Mouse (Mus musculus) midbrain, postnatal 0 days (tissue): ENCODE measurements at regions not wholly inside any gene's neighbourhood (a gene's known extent, or its start where the extent isn't known, plus 50 kb on each side); places are given as distances from the start of the nearest gene placed in this dataset.

ENCODE experiments used
- ATAC-seq: fragments of 200-750 bp; cut with Nextera tagmentation; 2 replicates; pipeline ENCODE4 v1.8.0; 2017; ENCODE audit warnings: moderate number of reproducible peaks, mild to moderate bottlenecking, moderate TSS enrichment, moderate library complexity; ENCODE audit not compliant: low FRiP score
- DNase-seq: peaks from one replicate; pipeline ENCODE4 v3.0.0-alpha.2; 2015; ENCODE audit warnings: low spot score
- H3K27ac ChIP-seq: fragments of 300-500 bp; sonication (generic); 2 replicates; pipeline ENCODE4 v1.5.1; 2014; ENCODE audit warnings: low read depth, mild to moderate bottlenecking, low read length, mixed read lengths
- H3K27me3 ChIP-seq: fragments of 300-500 bp; sonication (generic); 2 replicates; pipeline ENCODE4 v1.6.1; 2014; ENCODE audit warnings: low read length, control low read depth, mixed read lengths; ENCODE audit not compliant: insufficient read depth
- H3K36me3 ChIP-seq: fragments of 300-500 bp; sonication (generic); 2 replicates; pipeline ENCODE4 v1.6.1; 2014; ENCODE audit warnings: low read length, control low read depth, mixed read lengths; ENCODE audit not compliant: insufficient read depth
- H3K4me1 ChIP-seq: fragments of 300-500 bp; sonication (generic); 2 replicates; pipeline ENCODE4 v1.6.1; 2014; ENCODE audit warnings: mild to moderate bottlenecking, control low read depth, antibody characterized with exemption, low read length, mixed read lengths; ENCODE audit not compliant: insufficient read depth
- H3K4me2 ChIP-seq: fragments of 300-500 bp; sonication (generic); 2 replicates; pipeline ENCODE4 v1.6.1; 2014; ENCODE audit warnings: low read depth, mild to moderate bottlenecking, low read length, mixed read lengths; ENCODE audit not compliant: poor library complexity, severe bottlenecking
- H3K4me3 ChIP-seq: fragments of 300-500 bp; sonication (generic); 2 replicates; pipeline ENCODE4 v1.5.1; 2014; ENCODE audit warnings: low read depth, mild to moderate bottlenecking, low read length, moderate library complexity
- H3K9ac ChIP-seq: fragments of 300-500 bp; sonication (generic); replicated peaks from 2 replicates; pipeline ENCODE4 v1.6.1; 2014; ENCODE audit warnings: mild to moderate bottlenecking, low read length, moderate library complexity, mixed read lengths; ENCODE audit not compliant: poor library complexity, severe bottlenecking
- H3K9me3 ChIP-seq: fragments of 300-500 bp; sonication (generic); 2 replicates; pipeline ENCODE4 v1.6.1; 2016; ENCODE audit warnings: low read length, control low read depth
- CTCF ChIP-seq: IDR thresholded peaks from 2 replicates; pipeline ENCODE4 v1.5.1; 2016; ENCODE audit warnings: antibody characterized with exemption, mild to moderate bottlenecking
- WGBS: fragments of 180-500 bp; shearing (Covaris S2); extraction: QIAGEN DNeasy Blood & Tissue Kit; methylation state at CpG from one replicate; pipeline ENCODE4 v1.1.7; 2014; 5-methylcytosine and 5-hydroxymethylcytosine counted together

- H3K4me3 ChIP-seq = no peak overlapping the region
- no peak for ATAC-seq
These were observed 61.6 kb downstream of the Skor1 start for GRCm38 (mm10) chr9:63087195-63087594.

GRCm38 (mm10) chr9:63086671-63087070 lies 62.1 kb downstream of the Skor1 start:
- DNase-seq = no peak
- no peak overlapping the region for H3K4me2 ChIP-seq
- no peaks in the 10 kb centered on the region for H3K4me1 ChIP-seq
- no peaks in the 10 kb centered on the region for H3K36me3 ChIP-seq
- ATAC-seq = no peak
- TF ChIP-seq CTCF = no peak
- no peak overlapping the region for H3K9ac ChIP-seq
- no peaks in the 10 kb centered on the region for H3K9me3 ChIP-seq
- H3K4me3 ChIP-seq = no peak overlapping the region
- 66% methylated on average over 1 of the region's 1 CpGs for WGBS
- H3K27ac ChIP-seq = no peak overlapping the region
- no peaks in the 10 kb centered on the region for H3K27me3 ChIP-seq

More at GRCm38 (mm10) chr9:63087195-63087594, 61.6 kb downstream of the Skor1 start:
- Histone ChIP-seq H3K4me1 (peaks cover 5% of the 10 kb centered on the region; the same call in 1 of the 2 replicates), H3K27me3 (no peaks in the 10 kb centered on the region), H3K36me3 (no peaks in the 10 kb centered on the region), H3K9ac (no peak overlapping the region), H3K4me2 (no peak overlapping the region), H3K9me3 (no peaks in the 10 kb centered on the region), H3K27ac (no peak overlapping the region)
- TF ChIP-seq CTCF = no peak
- DNase-seq = no peak
- 82% methylated on average over 4 of the region's 4 CpGs for WGBS

DNA sequence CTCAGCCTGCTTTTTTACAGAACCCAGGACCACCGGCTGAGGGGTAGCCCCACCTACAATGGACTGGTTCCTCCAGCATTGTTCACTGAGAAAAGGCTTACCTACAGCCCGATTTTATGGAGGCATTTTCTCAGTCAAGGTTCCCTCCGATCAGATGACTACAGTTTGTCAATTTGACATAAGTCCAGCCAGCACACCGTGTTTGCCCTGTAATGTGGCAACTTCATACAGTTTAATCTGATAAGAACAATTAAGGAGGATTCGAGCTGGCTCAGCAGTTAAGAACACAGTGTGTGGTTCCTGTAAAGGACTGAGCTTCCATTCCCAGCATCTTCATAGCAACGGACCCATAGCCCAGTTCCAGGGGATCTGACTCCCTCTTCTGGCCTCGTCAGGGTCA lies 65.9 kb downstream of the Skor1 start:
- Histone ChIP-seq H3K27me3 (no peaks in the 10 kb centered on the region), H3K36me3 (no peaks in the 10 kb centered on the region), H3K9ac (no peak overlapping the region), H3K4me3 (no peak overlapping the region), H3K27ac (no peak overlapping the region), H3K9me3 (no peaks in the 10 kb centered on the region), H3K4me2 (no peak overlapping the region), H3K4me1 (no peaks in the 10 kb centered on the region)
- DNase-seq (no peak), ATAC-seq (no peak)
- WGBS = 92% methylated on average over 7 of the region's 7 CpGs
- no peak for TF ChIP-seq CTCF

GRCm38 (mm10) chr9:63082311-63082710 lies 66.5 kb downstream of the Skor1 start:
- Histone ChIP-seq H3K9me3 (no peaks in the 10 kb centered on the region), H3K27ac (no peak overlapping the region), H3K36me3 (no peaks in the 10 kb centered on the region), H3K9ac (no peak overlapping the region), H3K4me1 (no peaks in the 10 kb centered on the region), H3K27me3 (no peaks in the 10 kb centered on the region), H3K4me2 (no peak overlapping the region), H3K4me3 (no peak overlapping the region)
- ATAC-seq (no peak), DNase-seq (no peak)
- no peak for TF ChIP-seq CTCF
- WGBS = 97% methylated on average over 3 of the region's 3 CpGs

DNA sequence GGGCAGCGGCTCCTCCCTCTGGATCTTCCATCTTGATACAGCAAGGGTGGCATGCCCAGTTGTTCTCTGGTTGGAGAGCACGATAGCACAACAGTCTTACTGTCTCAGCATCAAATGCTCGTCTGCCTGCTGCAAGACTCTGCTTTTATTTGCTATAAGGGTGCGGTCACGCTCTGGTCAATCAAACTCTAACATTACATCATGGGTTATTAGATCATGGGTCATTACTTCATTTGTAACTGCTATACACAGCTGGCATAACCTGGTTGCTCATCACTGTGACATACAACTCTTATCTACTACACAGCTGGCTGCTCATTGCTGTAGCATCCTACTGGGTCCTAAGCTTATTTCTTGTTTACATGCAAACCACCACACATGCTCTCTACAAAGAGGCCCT lies 68.4 kb downstream of the Skor1 start:
- no peak overlapping the region for H3K4me3 ChIP-seq
- DNase-seq = no peak
- ATAC-seq = no peak
- no peaks in the 10 kb centered on the region for H3K9me3 ChIP-seq
- 0 out of 2 replicates have a peak, but pooled peaks cover under 1% of the 10 kb centered on the region for H3K4me1 ChIP-seq
- H3K36me3 ChIP-seq = no peaks in the 10 kb centered on the region
- no peaks in the 10 kb centered on the region for H3K27me3 ChIP-seq
- no peak overlapping the region for H3K4me2 ChIP-seq
- H3K27ac ChIP-seq = no peak overlapping the region
- WGBS = 83% methylated on average over 5 of the region's 5 CpGs
- no peak for TF ChIP-seq CTCF
- no peak overlapping the region for H3K9ac ChIP-seq

DNA sequence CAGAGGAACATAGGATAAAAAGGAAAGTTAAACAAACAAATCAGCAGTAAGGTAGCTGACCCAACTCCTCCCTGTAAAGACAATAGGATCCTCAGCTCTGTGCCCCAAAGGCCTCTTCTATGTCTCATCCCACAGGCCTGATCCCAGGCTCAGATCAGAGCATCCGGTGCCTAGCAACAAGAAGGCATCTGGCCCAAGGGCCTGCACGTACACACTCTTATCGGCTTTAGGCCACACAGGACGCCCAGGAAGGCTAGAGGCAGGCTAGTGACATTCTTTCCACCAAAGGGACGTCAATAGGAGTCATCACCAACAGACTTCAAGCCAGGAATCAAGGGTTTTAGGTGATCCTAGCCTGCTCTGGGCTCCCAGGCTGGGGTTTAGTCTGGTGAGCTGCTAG lies 73.5 kb downstream of the Skor1 start:
- Histone ChIP-seq H3K4me2 (no peak overlapping the region), H3K36me3 (no peaks in the 10 kb centered on the region), H3K4me1 (peaks cover 6% of the 10 kb centered on the region; the same call in 1 of the 2 replicates), H3K9ac (no peak overlapping the region), H3K27me3 (no peaks in the 10 kb centered on the region), H3K9me3 (no peaks in the 10 kb centered on the region), H3K4me3 (no peak overlapping the region), H3K27ac (no peak overlapping the region)
- TF ChIP-seq CTCF = no peak
- ATAC-seq (no peak), DNase-seq (no peak)
- 21% methylated on average over 5 of the region's 5 CpGs for WGBS
